Mouse (Mus musculus) CH12.LX (cell line): ENCODE data around the gene Erg28. TPM values are rescaled to one million over a fixed set of nuclear protein-coding genes. Genes with fewer than 3 reads are reported as not detected.

Experiments
- DNase-seq: peaks from one replicate; pipeline ENCODE4 v3.0.0-alpha.2; 2013; ENCODE audit errors: extremely low read depth
- H3K27ac ChIP-seq: 2 replicates; pipeline ENCODE4 v1.5.1; 2012; ENCODE audit warnings: low read depth, mild to moderate bottlenecking, control low read depth, moderate library complexity; ENCODE audit not compliant: insufficient read depth
- H3K27me3 ChIP-seq: replicated peaks from 2 replicates; pipeline ENCODE3; 2012; ENCODE audit warnings: inconsistent platforms
- H3K36me3 ChIP-seq, 2 experiments: replicated peaks in 1 of 2; 2 replicates each; pipeline versions ENCODE3 to v1.6.1; 2012; ENCODE audit warnings: inconsistent platforms in 1 of 2, low read length in 1 of 2, mild to moderate bottlenecking in 1 of 2, mixed read lengths in 1 of 2, moderate library complexity in 1 of 2; ENCODE audit not compliant: control insufficient read depth in 1 of 2, insufficient read depth in 1 of 2
- H3K4me1 ChIP-seq, 2 experiments: 2 replicates each; pipeline ENCODE4 v1.6.1; 2012; ENCODE audit warnings: inconsistent platforms in 1 of 2, moderate library complexity in 1 of 2; ENCODE audit not compliant: insufficient read depth in 2 of 2, control insufficient read depth in 1 of 2
- H3K4me2 ChIP-seq: 2 replicates; pipeline ENCODE4 v1.6.1; 2012; ENCODE audit warnings: low read depth, mild to moderate bottlenecking, control low read depth; ENCODE audit not compliant: poor library complexity, insufficient read depth, severe bottlenecking
- H3K4me3 ChIP-seq, 3 experiments: fragments of 150-350 bp in 1 of 3; sonication (generic) in 1 of 3; replicated peaks in 1 of 3; 2 replicates each; pipeline versions ENCODE3 to v1.5.1; 2011 to 2012; ENCODE audit warnings: low read depth in 2 of 3, low read length in 2 of 3, mild to moderate bottlenecking in 2 of 3, moderate library complexity in 2 of 3, control low read depth in 1 of 3, improper control_type of control experiment in 1 of 3, inconsistent platforms in 1 of 3, mixed read lengths in 1 of 3; ENCODE audit not compliant: poor library complexity in 1 of 3
- H3K79me2 ChIP-seq: replicated peaks from 2 replicates; pipeline ENCODE4 v1.6.1; 2012; ENCODE audit warnings: mild to moderate bottlenecking, moderate library complexity; ENCODE audit not compliant: control insufficient read depth, poor library complexity, insufficient read depth, severe bottlenecking; ENCODE audit errors: extremely low read depth
- H3K9ac ChIP-seq: 2 replicates; pipeline ENCODE4 v1.6.1; 2012; ENCODE audit warnings: low read depth, mild to moderate bottlenecking, control low read depth, moderate library complexity; ENCODE audit not compliant: insufficient read depth
- H3K9me3 ChIP-seq: replicated peaks from 2 replicates; pipeline ENCODE3; 2012; ENCODE audit warnings: low read length, inconsistent platforms, mixed read lengths
- CHD1 ChIP-seq: IDR thresholded peaks from 2 replicates; pipeline ENCODE4 v1.6.1; 2012; ENCODE audit warnings: low read depth, low read length, improper control_type of control experiment, inconsistent platforms
- CTCF ChIP-seq, 2 experiments: IDR thresholded peaks in 1 of 2; conservative IDR thresholded peaks in 1 of 2; 2 replicates each; pipeline ENCODE4 v1.5.1; 2011 to 2012; ENCODE audit warnings: low read depth in 2 of 2, low read length in 2 of 2, improper control_type of control experiment in 1 of 2, inconsistent platforms in 1 of 2, mild to moderate bottlenecking in 1 of 2, moderate library complexity in 1 of 2
- E2F4 ChIP-seq: IDR thresholded peaks from 2 replicates; pipeline ENCODE4 v1.6.1; 2011; ENCODE audit warnings: low read depth, low read length, improper control_type of control experiment; ENCODE audit not compliant: insufficient replicate concordance
- ELF1 ChIP-seq: IDR thresholded peaks from 2 replicates; pipeline ENCODE4 v1.6.1; 2014; ENCODE audit warnings: low read depth, mild to moderate bottlenecking, inconsistent platforms, low read length, improper control_type of control experiment
- EP300 ChIP-seq: IDR thresholded peaks from 2 replicates; pipeline ENCODE4 v1.6.1; 2011; ENCODE audit warnings: low read length, improper control_type of control experiment
- ETS1 ChIP-seq: conservative IDR thresholded peaks from 2 replicates; pipeline ENCODE4 v1.6.1; 2012; ENCODE audit warnings: low read depth, mild to moderate bottlenecking, inconsistent platforms, low read length, improper control_type of control experiment, moderate library complexity
- GABPA ChIP-seq: IDR thresholded peaks from 2 replicates; pipeline ENCODE4 v1.6.1; 2012; ENCODE audit warnings: low read depth, low read length, improper control_type of control experiment, inconsistent platforms; ENCODE audit not compliant: insufficient replicate concordance
- IRF4 ChIP-seq: IDR thresholded peaks from 2 replicates; pipeline ENCODE4 v1.6.1; 2014; ENCODE audit warnings: low read depth, mild to moderate bottlenecking, inconsistent platforms, low read length, improper control_type of control experiment
- MAFK ChIP-seq: IDR thresholded peaks from 2 replicates; pipeline ENCODE4 v1.6.1; 2011; ENCODE audit warnings: low read length, improper control_type of control experiment; ENCODE audit not compliant: insufficient replicate concordance
- MAX ChIP-seq: IDR thresholded peaks from 2 replicates; pipeline ENCODE4 v1.6.1; 2011; ENCODE audit warnings: low read length, improper control_type of control experiment
- MEF2A ChIP-seq: IDR thresholded peaks from 2 replicates; pipeline ENCODE4 v1.6.1; 2014; ENCODE audit warnings: low read depth, mild to moderate bottlenecking, inconsistent platforms, low read length, improper control_type of control experiment, borderline replicate concordance
- NELFE ChIP-seq: IDR thresholded peaks from 2 replicates; pipeline ENCODE4 v1.6.1; 2011; ENCODE audit warnings: low read depth, low read length, improper control_type of control experiment
- NRF1 ChIP-seq: IDR thresholded peaks from 2 replicates; pipeline ENCODE4 v1.6.1; 2014; ENCODE audit warnings: low read depth, mild to moderate bottlenecking, inconsistent platforms, low read length, improper control_type of control experiment, moderate library complexity
- PAX5 ChIP-seq: IDR thresholded peaks from 2 replicates; pipeline ENCODE4 v1.6.1; 2012; ENCODE audit warnings: low read length, inconsistent platforms, mixed read lengths
- POLR2AphosphoS2 ChIP-seq: IDR thresholded peaks from 2 replicates; pipeline ENCODE4 v1.6.1; 2011; ENCODE audit warnings: low read depth, low read length, improper control_type of control experiment
- SMC3 ChIP-seq: IDR thresholded peaks from 2 replicates; pipeline ENCODE4 v1.6.1; 2011; ENCODE audit warnings: low read depth, low read length, improper control_type of control experiment
- TBP ChIP-seq: conservative IDR thresholded peaks from 2 replicates; pipeline ENCODE4 v1.6.1; 2011; ENCODE audit warnings: low read depth, low read length, improper control_type of control experiment
- TCF12 ChIP-seq: IDR thresholded peaks from 2 replicates; pipeline ENCODE4 v1.6.1; 2014; ENCODE audit warnings: low read depth, mild to moderate bottlenecking, inconsistent platforms, low read length, improper control_type of control experiment
- USF1 ChIP-seq: IDR thresholded peaks from 2 replicates; pipeline ENCODE4 v1.6.1; 2014; ENCODE audit warnings: low read depth, mild to moderate bottlenecking, inconsistent platforms, low read length, improper control_type of control experiment
- USF2 ChIP-seq: conservative IDR thresholded peaks from 2 replicates; pipeline ENCODE4 v1.6.1; 2011; ENCODE audit warnings: low read depth, low read length, improper control_type of control experiment
- ZKSCAN1 ChIP-seq: IDR thresholded peaks from 2 replicates; pipeline ENCODE4 v1.6.1; 2012; ENCODE audit warnings: low read depth, inconsistent platforms, low read length, improper control_type of control experiment, borderline replicate concordance
- ZMIZ1 ChIP-seq: IDR thresholded peaks from 2 replicates; pipeline ENCODE4 v1.6.1; 2012; ENCODE audit warnings: low read depth, mild to moderate bottlenecking, inconsistent platforms, low read length, improper control_type of control experiment
- ZNF384 ChIP-seq: IDR thresholded peaks from 2 replicates; pipeline ENCODE4 v1.6.1; 2012; ENCODE audit warnings: low read depth, low read length, improper control_type of control experiment, inconsistent platforms
- dilution Hi-C: fragments of 300-500 bp; cut with MboI; formaldehyde crosslinking; loops from 2 replicates; pipeline ENCODE4 v1.14.3; 2020; ENCODE audit warnings: low sequenced_read_pairs; ENCODE audit not compliant: extremely low pct_unique_long_range_greater_than_20kb, extremely low pct_ligation_motif_present
- in situ Hi-C: fragments of 300-500 bp; cut with MboI; formaldehyde crosslinking; loops from 3 replicates; pipeline ENCODE4 v1.14.3; 2019; ENCODE audit warnings: low sequenced_read_pairs, low pct_ligation_motif_present, low pct_unique_long_range_greater_than_20kb, mixed read lengths
- polyA plus RNA-seq: library from polyadenylated mRNA; unstranded; fragments of >175 nt; gene quantifications from 2 replicates; pipeline ENCODE4 v1.2.1, GENCODE M21; 2012; ENCODE audit warnings: low read depth; ENCODE audit not compliant: insufficient read length
- total RNA-seq, 2 experiments: library from RNA; depleted of rRNA; stranded (reverse); fragments of 300-350 nt in 1 of 2; fragments of >200 nt in 1 of 2; gene quantifications; 2 replicates each; pipeline ENCODE4 v1.2.3; 2012 to 2014

Gene Erg28
- total and polyA plus RNA-seq, 3 experiments: 83.6 to 318 (median 143) TPM

GRCm38 (mm10) chr12:85792821-85793346 is 31.5 kb downstream of the Erg28 start:
- Histone ChIP-seq H3K4me1 (no peaks in the 10 kb centered on the region), H3K4me3 (no peak overlapping the region), H3K9ac (no peak overlapping the region), H3K27me3 (no peaks in the 10 kb centered on the region), H3K27ac (no peak overlapping the region), H3K4me2 (no peak overlapping the region), H3K79me2 (no peaks in the 10 kb centered on the region), H3K9me3 (no peaks in the 10 kb centered on the region), H3K36me3 (no peaks in the 10 kb centered on the region)
- TF ChIP-seq POLR2AphosphoS2: no peak
- TF ChIP-seq SMC3: no peak
- TF ChIP-seq NRF1: no peak
- no peak for TF ChIP-seq NELFE
- no peak for TF ChIP-seq E2F4
- TF ChIP-seq ETS1: no peak
- TF ChIP-seq ELF1: no peak
- TF ChIP-seq MEF2A: no peak
- no peak for TF ChIP-seq GABPA
- no peak for DNase-seq
- dilution Hi-C loops (no loop called here), in situ Hi-C loops (no loop called here)

- TF ChIP-seq IRF4 (no peak), USF2 (no peak), EP300 (no peak), ZMIZ1 (no peak), E2F4 (no peak), MAFK (no peak), ZKSCAN1 (no peak), SMC3 (no peak), CHD1 (no peak), NELFE (no peak), TBP (no peak), GABPA (no peak), ELF1 (no peak), NRF1 (no peak), TCF12 (no peak), USF1 (no peak), CTCF (conservative IDR thresholded peaks at IDR 0.05 in 1 of 2, IDR thresholded peaks at IDR 0.05 in 1 of 2; ENCODE audit: low read depth in 2 of 2, low read length in 2 of 2) (no peak), MAX (no peak), PAX5 (no peak), ZNF384 (no peak)
- dilution Hi-C loops: no loop called here
- no peak overlapping the region for H3K4me3 ChIP-seq
- no peaks in the 10 kb centered on the region for H3K9me3 ChIP-seq
- H3K9ac ChIP-seq: no peak overlapping the region
- H3K27me3 ChIP-seq: no peaks in the 10 kb centered on the region
- in situ Hi-C loops: no loop called here
- no peaks in the 10 kb centered on the region for H3K4me1 ChIP-seq
- H3K36me3 ChIP-seq: no peaks in the 10 kb centered on the region
- H3K4me2 ChIP-seq: no peak overlapping the region
- H3K27ac ChIP-seq: no peak overlapping the region
- H3K79me2 ChIP-seq: no peaks in the 10 kb centered on the region
- no peak for DNase-seq
Observed at GRCm38 (mm10) chr12:85792158-85792557, 32.2 kb downstream of the Erg28 start.
